Mouse (Mus musculus): ENCODE measurements at regions not wholly inside any gene's neighbourhood (a gene's known extent, or its start where the extent isn't known, plus 50 kb on each side); places are given as distances from the start of the nearest gene placed in this dataset.

- Histone ChIP-seq H3K4me1 (ENCODE audit: control insufficient read depth, insufficient read depth, low read length) (no peaks in the 10 kb centered on the region), H3K36me3 (ENCODE audit: control insufficient read depth, insufficient read depth, low read length) (no peaks in the 10 kb centered on the region), H3K27ac (replicated peaks; ENCODE audit: insufficient read depth, low read depth, low read length) (no peak overlapping the region), H3K79me2 (ENCODE audit: control insufficient read depth, insufficient read depth, low read length) (no peaks in the 10 kb centered on the region), H3K4me3 (ENCODE audit: insufficient read depth, low read depth, low read length) (no peak overlapping the region), H3K9ac (ENCODE audit: low read depth, low read length) (no peak overlapping the region), H3K27me3 (ENCODE audit: control insufficient read depth, insufficient read depth, low read length) (no peaks in the 10 kb centered on the region)
- WGBS = 95% methylated on average over 15 of the region's 15 CpGs
- no peak for DNase-seq (ENCODE audit: extremely low read depth, low read depth, low spot score)
- TF ChIP-seq POLR2A (IDR thresholded peaks at IDR 0.05; ENCODE audit: extremely low read depth, insufficient read depth, low read length) (no peak), CTCF (IDR thresholded peaks at IDR 0.05; ENCODE audit: low read depth, low read length) (no peak)
These were observed 84.7 kb upstream of the Stx16 start for GRCm38 (mm10) chr2:173991447-173991846.

- WGBS = 50% methylated on average over 5 of the region's 5 CpGs
- Histone ChIP-seq H3K4me1 (ENCODE audit: control insufficient read depth, insufficient read depth, low read length) (no peaks in the 10 kb centered on the region), H3K9ac (ENCODE audit: low read depth, low read length) (no peak overlapping the region), H3K27me3 (ENCODE audit: control insufficient read depth, insufficient read depth, low read length) (no peaks in the 10 kb centered on the region), H3K27ac (replicated peaks; ENCODE audit: insufficient read depth, low read depth, low read length) (no peak overlapping the region), H3K79me2 (ENCODE audit: control insufficient read depth, insufficient read depth, low read length) (no peaks in the 10 kb centered on the region), H3K36me3 (ENCODE audit: control insufficient read depth, insufficient read depth, low read length) (no peaks in the 10 kb centered on the region), H3K4me3 (ENCODE audit: insufficient read depth, low read depth, low read length) (no peak overlapping the region)
- TF ChIP-seq CTCF (IDR thresholded peaks at IDR 0.05; ENCODE audit: low read depth, low read length) (no peak), POLR2A (IDR thresholded peaks at IDR 0.05; ENCODE audit: extremely low read depth, insufficient read depth, low read length) (no peak)
- no peak for DNase-seq (ENCODE audit: extremely low read depth, low read depth, low spot score)
These were observed 84.1 kb upstream of the Stx16 start for GRCm38 (mm10) chr2:173992041-173992440.

GRCm38 (mm10) chr2:173993431-173993955 is 82.6 kb upstream of the Stx16 start:
- no peaks in the 10 kb centered on the region for H3K4me1 ChIP-seq (ENCODE audit: control insufficient read depth, insufficient read depth, low read length)
- no peak overlapping the region for H3K4me3 ChIP-seq (ENCODE audit: insufficient read depth, low read depth, low read length)
- TF ChIP-seq CTCF (IDR thresholded peaks at IDR 0.05; ENCODE audit: low read depth, low read length) = no peak
- TF ChIP-seq POLR2A (IDR thresholded peaks at IDR 0.05; ENCODE audit: extremely low read depth, insufficient read depth, low read length) = no peak
- no peak overlapping the region for H3K9ac ChIP-seq (ENCODE audit: low read depth, low read length)
- DNase-seq (ENCODE audit: extremely low read depth, low read depth, low spot score) = no peak
- H3K36me3 ChIP-seq (ENCODE audit: control insufficient read depth, insufficient read depth, low read length) = no peaks in the 10 kb centered on the region
- H3K27ac ChIP-seq (replicated peaks; ENCODE audit: insufficient read depth, low read depth, low read length) = no peak overlapping the region
- no peaks in the 10 kb centered on the region for H3K79me2 ChIP-seq (ENCODE audit: control insufficient read depth, insufficient read depth, low read length)
- no peaks in the 10 kb centered on the region for H3K27me3 ChIP-seq (ENCODE audit: control insufficient read depth, insufficient read depth, low read length)
- 89% methylated on average over 5 of the region's 5 CpGs for WGBS

GRCm38 (mm10) chr2:173994301-173995073 is 81.6 kb upstream of the Stx16 start:
- Histone ChIP-seq H3K79me2 (ENCODE audit: control insufficient read depth, insufficient read depth, low read length) (no peaks in the 10 kb centered on the region), H3K4me1 (ENCODE audit: control insufficient read depth, insufficient read depth, low read length) (no peaks in the 10 kb centered on the region), H3K27me3 (ENCODE audit: control insufficient read depth, insufficient read depth, low read length) (no peaks in the 10 kb centered on the region), H3K36me3 (ENCODE audit: control insufficient read depth, insufficient read depth, low read length) (no peaks in the 10 kb centered on the region), H3K9ac (ENCODE audit: low read depth, low read length) (no peak overlapping the region), H3K27ac (replicated peaks; ENCODE audit: insufficient read depth, low read depth, low read length) (no peak overlapping the region), H3K4me3 (ENCODE audit: insufficient read depth, low read depth, low read length) (no peak overlapping the region)
- no peak for DNase-seq (ENCODE audit: extremely low read depth, low read depth, low spot score)
- WGBS = 75% methylated on average over 13 of the region's 13 CpGs
- TF ChIP-seq POLR2A (IDR thresholded peaks at IDR 0.05; ENCODE audit: extremely low read depth, insufficient read depth, low read length) (no peak), CTCF (IDR thresholded peaks at IDR 0.05; ENCODE audit: low read depth, low read length) (no peak)

GRCm38 (mm10) chr2:174004666-174005065 is 71.4 kb upstream of the Stx16 start:
- Histone ChIP-seq H3K36me3 (ENCODE audit: control insufficient read depth, insufficient read depth, low read length) (no peaks in the 10 kb centered on the region), H3K4me1 (ENCODE audit: control insufficient read depth, insufficient read depth, low read length) (no peaks in the 10 kb centered on the region), H3K9ac (ENCODE audit: low read depth, low read length) (no peak overlapping the region), H3K27ac (replicated peaks; ENCODE audit: insufficient read depth, low read depth, low read length) (no peak overlapping the region), H3K4me3 (ENCODE audit: insufficient read depth, low read depth, low read length) (no peak overlapping the region), H3K27me3 (ENCODE audit: control insufficient read depth, insufficient read depth, low read length) (no peaks in the 10 kb centered on the region), H3K79me2 (ENCODE audit: control insufficient read depth, insufficient read depth, low read length) (no peaks in the 10 kb centered on the region)
- TF ChIP-seq CTCF (IDR thresholded peaks at IDR 0.05; ENCODE audit: low read depth, low read length) (no peak), POLR2A (IDR thresholded peaks at IDR 0.05; ENCODE audit: extremely low read depth, insufficient read depth, low read length) (no peak)
- WGBS = 91% methylated on average over 8 of the region's 8 CpGs
- no peak for DNase-seq (ENCODE audit: extremely low read depth, low read depth, low spot score)

GRCm38 (mm10) chr2:174007976-174008349 is 68.1 kb upstream of the Stx16 start:
- Histone ChIP-seq H3K27me3 (ENCODE audit: control insufficient read depth, insufficient read depth, low read length) (no peaks in the 10 kb centered on the region), H3K4me3 (ENCODE audit: insufficient read depth, low read depth, low read length) (no peak overlapping the region), H3K36me3 (ENCODE audit: control insufficient read depth, insufficient read depth, low read length) (no peaks in the 10 kb centered on the region), H3K9ac (ENCODE audit: low read depth, low read length) (no peak overlapping the region), H3K79me2 (ENCODE audit: control insufficient read depth, insufficient read depth, low read length) (no peaks in the 10 kb centered on the region), H3K27ac (replicated peaks; ENCODE audit: insufficient read depth, low read depth, low read length) (no peak overlapping the region), H3K4me1 (ENCODE audit: control insufficient read depth, insufficient read depth, low read length) (no peaks in the 10 kb centered on the region)
- no peak for TF ChIP-seq POLR2A (IDR thresholded peaks at IDR 0.05; ENCODE audit: extremely low read depth, insufficient read depth, low read length)
- TF ChIP-seq CTCF (IDR thresholded peaks at IDR 0.05; ENCODE audit: low read depth, low read length) = no peak
- WGBS = 89% methylated on average over 2 of the region's 2 CpGs
- no peak for DNase-seq (ENCODE audit: extremely low read depth, low read depth, low spot score)
